Mouse (Mus musculus) monocyte, adult 2 months (primary cell): Measurements from ENCODE around the gene Ifitm6.
"Not testable (repeated sequence)": the region's sequence is repeated elsewhere in the genome, so short reads cannot be mapped to it uniquely, and the experiment has no call there.

ENCODE experiments used
- DNase-seq, 2 experiments: peaks; one replicate each; pipeline ENCODE4 v3.0.0; 2022; ENCODE audit warnings: low spot score in 2 of 2, low read depth in 1 of 2

Ifitm6 gene

GRCm38 (mm10) chr7:141017824-141018223 lies at the start of gene Ifitm6:
Gene Ifitm6 (minus strand): TSS chr7:141017924.
- DNase-seq: not testable (repeated sequence)

GRCm38 (mm10) chr7:141064576-141064975 lies 46.9 kb upstream of the Ifitm6 start:
- DNase-seq: no peak

DNA sequence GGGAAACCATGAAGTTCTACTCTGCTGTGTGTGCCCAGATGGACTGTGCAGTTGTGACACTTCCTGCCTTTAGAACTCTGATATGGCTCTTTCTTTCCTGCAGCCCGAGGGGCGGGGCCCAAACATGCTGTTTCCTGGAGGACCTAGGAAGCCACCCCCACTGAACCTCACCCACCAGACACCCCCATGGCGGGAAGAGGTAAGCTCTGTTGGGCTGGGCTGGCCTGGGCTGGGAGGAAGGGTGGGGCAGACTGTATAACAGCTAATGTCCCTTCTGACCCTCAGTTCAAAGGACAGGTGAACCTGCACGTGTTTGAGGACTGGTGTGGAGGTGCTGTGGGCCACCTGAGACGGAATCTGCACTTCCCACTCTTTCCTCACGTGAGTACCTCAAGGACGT lies 46.5 kb upstream of the Ifitm6 start:
- DNase-seq: no peak

DNA sequence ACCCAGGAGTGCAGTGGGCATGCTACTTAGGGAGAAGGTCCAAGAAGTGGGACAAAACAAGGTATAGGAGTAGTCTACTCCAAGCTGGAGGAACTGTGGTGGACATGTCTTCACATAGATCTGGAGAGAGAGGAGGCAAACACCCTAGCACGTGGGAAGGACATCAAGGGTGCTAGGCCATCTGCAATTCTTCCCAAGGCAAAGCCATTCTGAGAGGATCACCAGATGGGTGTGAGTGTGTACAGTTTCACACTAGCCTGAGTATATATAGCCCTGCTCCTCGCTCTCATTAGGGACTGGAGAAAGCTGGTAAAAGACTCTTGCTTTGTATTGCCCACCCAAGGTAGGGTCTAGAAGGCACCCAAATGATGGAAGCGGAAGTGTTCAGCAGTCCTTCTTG lies 45.6 kb upstream of the Ifitm6 start:
- DNase-seq: no peak

DNA sequence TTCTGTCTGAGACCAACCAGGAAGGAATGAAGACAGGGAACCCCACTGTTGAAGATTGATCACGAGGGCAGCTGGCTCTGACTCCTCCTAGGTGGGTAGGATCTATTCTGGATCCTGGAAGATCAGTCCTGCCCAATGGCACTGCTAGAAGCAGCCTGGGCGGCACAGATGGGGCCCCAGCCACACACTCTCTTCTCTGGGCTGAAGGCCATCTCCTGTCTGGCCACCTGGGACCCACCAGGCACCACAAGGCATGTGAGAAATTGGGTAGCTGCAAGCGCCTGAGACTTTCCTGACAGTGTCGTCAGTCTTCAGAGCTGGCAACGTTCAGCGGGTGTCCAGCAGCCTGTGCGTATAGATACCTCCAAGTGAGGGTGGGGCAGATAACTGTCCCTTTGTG lies 44.8 kb upstream of the Ifitm6 start:
- DNase-seq: no peak

DNA sequence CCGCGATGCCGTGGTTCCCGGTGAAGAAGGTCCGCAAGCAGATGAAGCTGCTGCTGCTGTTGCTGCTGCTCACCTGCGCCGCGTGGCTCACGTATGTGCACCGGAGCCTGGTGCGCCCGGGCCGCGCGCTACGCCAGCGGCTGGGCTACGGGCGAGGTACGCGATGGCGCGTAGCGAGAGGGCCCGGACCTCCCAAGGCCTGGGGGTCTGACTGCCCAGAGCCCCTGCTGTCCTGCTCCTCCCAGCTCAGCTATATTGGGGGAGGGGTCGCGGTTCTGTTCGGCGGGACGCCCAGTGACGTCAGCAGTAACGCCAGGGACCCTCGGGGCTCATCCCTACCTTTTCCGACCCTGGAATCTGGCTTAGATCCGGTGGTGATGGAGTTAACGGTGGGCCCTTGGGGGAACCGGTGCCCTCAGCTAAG lies 43.6 kb upstream of the Ifitm6 start:
- DNase-seq: no peak

DNA sequence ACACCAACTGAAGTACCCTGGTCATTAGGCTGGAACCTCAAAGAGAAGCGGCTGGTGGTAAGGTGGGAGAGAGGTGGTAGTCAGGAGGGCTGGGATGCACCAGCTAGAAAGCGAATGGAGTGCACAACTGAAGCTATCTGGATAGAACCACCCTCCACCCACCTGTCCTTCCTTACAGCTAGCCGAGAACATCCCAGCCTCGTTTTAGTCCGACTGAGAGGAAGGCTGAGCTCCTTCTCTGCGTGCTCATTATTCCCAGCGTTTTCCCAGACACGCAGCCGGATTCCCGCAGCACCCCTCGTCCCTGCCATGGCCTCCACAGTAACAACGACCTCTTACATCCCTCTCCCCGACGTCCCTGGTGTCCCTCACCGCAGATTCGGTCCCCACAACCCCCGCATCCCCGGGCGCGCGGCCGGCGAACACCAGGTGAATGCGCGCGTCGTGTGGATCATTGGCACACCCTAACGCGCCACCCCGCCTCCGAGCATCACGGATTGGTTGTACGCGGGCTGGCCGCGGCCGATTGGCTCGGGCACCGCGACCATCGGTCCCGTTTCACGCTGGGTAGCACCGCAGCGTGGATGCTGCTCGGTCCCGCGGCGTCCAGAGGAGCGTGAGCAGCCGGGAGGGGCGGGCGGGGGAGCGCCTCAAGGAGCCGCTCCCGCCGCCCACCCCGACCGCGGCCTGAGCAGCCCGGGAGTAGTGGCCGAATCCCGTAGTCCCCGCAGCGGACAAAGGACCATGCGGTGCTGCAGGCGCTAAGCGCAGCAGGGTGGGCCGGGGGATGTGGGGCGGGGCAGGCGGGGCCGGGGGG lies 42.9 kb upstream of the Ifitm6 start, which contains the start of gene B4galnt4:
B4galnt4 (plus strand) TSS at position 679 of the 817 bp plus-strand sequence.
- no peak for DNase-seq

DNA sequence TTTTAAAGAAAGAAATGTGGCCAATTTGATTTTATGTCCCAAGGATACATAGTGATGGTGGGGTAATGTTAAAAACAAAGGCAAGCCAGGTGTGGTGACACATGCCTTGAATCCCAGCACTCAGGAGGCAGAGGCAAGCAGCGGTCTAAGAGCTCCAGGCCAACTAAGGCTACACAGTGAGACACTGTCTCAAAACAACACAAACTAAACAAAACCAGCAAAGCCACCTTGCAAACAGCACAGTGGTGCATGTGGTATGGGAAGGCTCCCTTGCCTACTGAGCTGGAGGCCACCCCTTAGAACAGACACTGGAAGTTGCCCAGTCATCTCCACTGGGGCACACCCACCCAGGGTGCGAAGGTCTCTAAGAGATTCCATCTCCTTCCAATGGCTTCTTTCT lies 42.2 kb upstream of the Ifitm6 start:
- DNase-seq: no peak

- DNase-seq: no peak
Observed at GRCm38 (mm10) chr7:141058601-141059341, 41.0 kb upstream of the Ifitm6 start.

DNA sequence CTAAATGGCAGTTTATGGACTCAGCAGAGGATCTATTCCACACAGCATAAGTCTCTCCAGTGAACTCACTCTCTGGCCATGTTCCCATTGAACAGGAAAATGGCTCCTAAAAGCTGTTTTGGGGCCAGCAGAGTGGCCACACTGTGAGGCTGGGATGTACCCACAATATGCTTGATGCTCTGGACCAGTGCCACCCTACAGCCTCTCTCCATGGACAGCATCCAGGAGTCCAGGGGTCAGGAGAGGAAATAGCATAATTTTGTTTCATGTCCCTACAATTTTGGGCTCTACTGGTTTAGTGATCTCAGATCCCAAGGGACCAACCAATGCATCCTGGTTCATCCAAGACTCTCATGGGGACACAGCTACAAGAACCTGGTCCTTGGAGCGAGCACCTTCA lies 39.8 kb upstream of the Ifitm6 start:
- DNase-seq: no peak

- DNase-seq: peak in 1 of 2 experiments; percentile 42
Observed at GRCm38 (mm10) chr7:141056976-141057375, 39.3 kb upstream of the Ifitm6 start.

- no peak for DNase-seq
Observed at GRCm38 (mm10) chr7:141055785-141056184, 38.1 kb upstream of the Ifitm6 start.

DNA sequence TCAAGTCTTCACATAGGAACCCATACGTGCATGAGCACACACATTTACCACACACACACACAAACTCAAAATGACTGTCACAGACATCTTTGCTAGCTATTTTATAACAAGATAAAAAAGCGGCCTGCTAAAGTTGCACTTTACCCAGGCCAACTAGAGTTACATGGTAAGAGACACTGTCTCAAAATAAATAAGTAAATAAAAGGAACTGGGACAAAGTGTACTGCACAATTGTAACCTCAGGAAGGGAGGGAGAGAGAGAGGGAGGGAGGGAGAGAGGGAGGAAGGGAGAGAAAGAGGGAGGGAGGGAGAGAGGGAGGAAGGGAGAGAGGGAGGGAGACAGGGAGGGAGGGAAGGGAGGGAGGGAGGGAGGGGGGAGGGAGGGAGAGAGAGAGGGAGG lies 34.7 kb upstream of the Ifitm6 start:
- DNase-seq: no peak

DNA sequence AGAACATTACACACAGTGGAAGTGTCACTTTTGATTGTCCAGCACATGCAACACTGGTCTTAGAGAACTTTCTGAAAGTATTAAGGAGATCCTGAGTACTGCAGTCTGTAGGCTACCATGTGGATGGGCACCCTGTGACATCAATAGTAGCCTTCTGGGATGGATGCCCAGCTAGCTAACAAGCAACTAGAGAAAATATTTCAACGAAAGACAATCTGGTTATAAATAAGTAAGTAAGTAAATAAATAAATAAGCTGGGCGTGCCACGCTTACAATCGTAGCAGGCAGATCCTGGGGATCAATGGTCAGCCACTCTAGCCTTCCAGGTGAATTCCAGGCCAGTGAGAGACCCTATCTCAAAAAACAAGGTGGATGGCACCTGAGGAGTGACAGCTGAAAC lies 34.3 kb upstream of the Ifitm6 start:
- no peak for DNase-seq

DNA sequence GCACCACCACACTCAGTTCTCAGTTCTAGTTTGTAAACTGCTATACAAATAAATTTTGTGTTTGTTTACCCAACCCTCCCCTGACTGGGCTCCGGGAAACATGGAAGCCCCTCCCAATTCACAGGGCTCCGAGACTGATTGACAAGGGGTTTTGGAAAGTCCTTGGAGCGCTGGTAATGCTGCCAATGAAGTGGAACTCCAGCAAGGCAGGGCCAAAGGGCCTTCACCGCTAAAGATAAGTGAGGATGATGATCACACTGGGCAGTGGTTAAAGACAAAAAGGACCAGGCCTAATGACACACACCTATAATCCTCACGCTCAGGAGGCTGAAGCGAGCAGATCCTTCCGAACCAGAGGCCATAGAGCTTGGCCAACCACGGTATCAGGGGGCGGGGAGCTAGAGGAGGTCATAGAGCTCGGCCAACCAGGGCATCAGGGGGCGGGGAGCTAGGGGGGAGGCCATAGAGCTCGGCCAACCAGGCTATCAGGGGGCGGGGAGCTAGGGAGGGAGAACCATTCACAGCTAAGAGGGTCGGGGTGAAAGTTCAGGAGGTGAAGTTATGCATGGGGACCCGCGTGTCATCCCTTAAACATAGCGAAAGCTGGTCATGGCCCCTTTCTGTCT lies 33.4 kb upstream of the Ifitm6 start:
- DNase-seq: no peak

- DNase-seq: no peak
Observed at GRCm38 (mm10) chr7:141049326-141049725, 31.6 kb upstream of the Ifitm6 start.

- DNase-seq: peak; percentile 57 to 85
Observed at GRCm38 (mm10) chr7:141048226-141049218, 30.8 kb upstream of the Ifitm6 start.

GRCm38 (mm10) chr7:141047581-141048225 lies 30.0 kb upstream of the Ifitm6 start:
- no peak for DNase-seq

GRCm38 (mm10) chr7:141046931-141047580 lies 29.3 kb upstream of the Ifitm6 start:
- DNase-seq: no peak

- no peak for DNase-seq
Observed at GRCm38 (mm10) chr7:141042539-141042938, 24.8 kb upstream of the Ifitm6 start.
